Mouse (Mus musculus) left cerebral cortex, adult 18-20 months (tissue): ENCODE data around the gene Lpar5. TPM values are rescaled to one million over a fixed set of nuclear protein-coding genes. Genes with fewer than 3 reads are reported as not detected.
A peak's percentile ranks its signal among the peaks of the same experiment; 100 is the strongest.

Experiments
- DNase-seq, 2 experiments: peaks; one replicate each; pipeline ENCODE4 v3.0.0; 2021 to 2022; ENCODE audit warnings: low spot score in 2 of 2, mixed read lengths in 1 of 2
- total RNA-seq, 2 experiments: library from RNA; stranded (reverse); gene quantifications; 2 replicates each; pipeline ENCODE4 v1.2.3; 2021

Lpar5 gene
- total RNA-seq, 2 experiments from 2014 or later, result 0.58 to 0.68 TPM

GRCm38 (mm10) chr6:125082801-125083386 lies 15.2 kb downstream of the Lpar5 start:
- no peak for DNase-seq

DNA sequence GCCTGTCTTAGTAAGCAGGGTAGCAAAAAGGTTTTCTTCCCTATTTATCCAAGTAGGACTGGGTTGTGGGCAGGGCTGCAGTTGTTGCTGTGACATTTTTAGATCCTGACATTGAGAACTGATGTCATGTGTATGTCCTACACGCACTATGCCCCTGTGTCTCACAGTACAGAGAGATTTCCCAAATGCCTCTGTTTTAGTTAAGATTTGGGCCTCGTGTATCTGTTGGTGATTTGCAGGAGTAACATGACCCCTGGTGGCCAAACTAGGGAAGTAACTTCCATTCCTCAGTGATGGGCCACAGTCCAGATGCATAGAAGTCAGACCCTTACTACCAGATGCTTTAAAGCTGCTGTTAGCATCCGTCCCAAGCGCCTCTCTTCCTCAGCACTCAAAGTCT lies 16.7 kb downstream of the Lpar5 start:
- DNase-seq, result peak; percentile 57 to 64

DNA sequence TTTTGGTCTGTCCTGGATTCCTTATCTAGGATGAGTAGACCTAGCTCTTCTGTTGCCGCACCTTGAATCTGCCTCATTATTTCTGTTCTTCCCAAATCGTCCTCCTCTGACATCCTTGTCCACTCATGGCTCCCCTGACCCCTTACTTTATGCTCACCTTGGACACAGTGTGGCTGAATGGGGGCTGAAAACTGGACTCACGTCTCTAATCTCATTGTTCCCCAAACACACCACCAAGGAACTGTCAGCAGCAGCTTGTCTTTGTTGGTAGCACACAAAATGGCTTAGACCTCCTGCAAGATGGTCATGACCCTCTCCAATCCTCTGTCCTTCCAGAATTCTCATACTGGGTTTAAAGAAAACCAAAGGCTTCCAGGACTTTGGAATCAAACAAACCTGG lies 20.2 kb downstream of the Lpar5 start:
- no peak for DNase-seq

- DNase-seq, result peak; percentile 57 to 64
These were observed 21.0 kb downstream of the Lpar5 start for GRCm38 (mm10) chr6:125088561-125089321.

GRCm38 (mm10) chr6:125089521-125090321 lies 22.0 kb downstream of the Lpar5 start:
- peak; percentile 79 to 89 for DNase-seq

GRCm38 (mm10) chr6:125090341-125091085 lies 22.8 kb downstream of the Lpar5 start:
- DNase-seq, result no peak

DNA sequence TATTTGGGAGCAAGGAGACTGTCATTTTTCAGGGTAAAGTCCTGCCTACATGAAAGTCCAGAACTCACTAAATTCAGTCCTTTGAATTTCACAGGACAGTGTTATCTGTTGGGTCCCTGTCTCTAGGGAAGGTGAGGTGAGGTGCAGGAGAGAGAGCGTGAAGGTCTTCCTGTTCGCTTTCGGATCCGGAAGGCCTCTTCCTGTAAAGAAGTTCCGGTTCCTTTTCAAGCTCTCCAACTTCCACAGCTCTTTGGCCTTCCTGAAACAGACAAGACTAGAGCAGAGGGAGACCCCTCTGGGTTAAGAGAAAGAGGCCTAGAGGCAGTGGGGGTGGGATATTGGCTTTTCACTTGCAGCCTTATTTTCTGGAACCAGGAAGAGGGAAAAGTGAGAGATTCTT lies 24.7 kb downstream of the Lpar5 start:
- DNase-seq, result no peak

DNA sequence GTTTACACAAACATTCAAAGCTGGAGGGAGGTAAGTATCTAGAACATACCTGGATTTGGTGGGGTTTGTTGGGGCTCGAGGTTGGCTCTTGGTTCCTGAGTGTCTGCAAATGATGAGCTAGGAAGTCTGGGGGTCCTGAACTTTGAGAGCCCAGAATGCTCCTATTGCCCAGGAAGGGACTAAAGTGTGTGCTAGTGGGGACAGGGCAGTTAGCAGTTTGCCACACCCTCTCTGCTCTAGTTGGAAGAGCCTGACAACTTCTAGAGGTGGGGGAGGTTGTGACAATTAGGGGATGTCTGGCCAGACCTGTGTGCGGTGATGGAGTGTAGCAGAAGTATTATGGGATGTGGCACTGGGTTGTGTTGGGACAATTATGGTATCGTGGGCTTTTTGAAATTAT lies 27.1 kb downstream of the Lpar5 start:
- DNase-seq, result no peak

GRCm38 (mm10) chr6:125095391-125096278 lies 27.9 kb downstream of the Lpar5 start, which contains the start of gene Chd4:
Chd4 (plus strand) TSS chr6:125095981.
- peak; percentile 94 to 95 for DNase-seq

- DNase-seq, result no peak
These were observed 28.5 kb downstream of the Lpar5 start for GRCm38 (mm10) chr6:125096279-125096596.

GRCm38 (mm10) chr6:125096597-125097345 lies 29.1 kb downstream of the Lpar5 start:
- peak; percentile 37 to 44 for DNase-seq

DNA sequence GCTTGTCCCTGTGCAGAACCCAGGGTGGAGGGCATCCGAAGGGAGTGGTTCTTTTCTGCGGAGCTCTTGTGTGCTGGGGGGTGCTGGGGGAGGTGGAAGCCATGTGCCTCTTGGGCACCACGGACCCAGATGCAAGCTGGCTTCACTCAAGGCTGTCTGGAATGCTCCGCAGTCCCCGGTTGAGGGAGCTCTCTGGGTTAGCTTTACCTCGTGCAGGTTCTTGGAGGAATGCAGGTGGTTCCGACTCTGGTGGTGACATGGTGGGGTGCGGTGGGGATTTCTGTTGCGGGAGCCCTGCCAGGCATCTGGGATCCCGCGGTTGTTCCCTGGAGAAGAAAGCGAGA lies 29.6 kb downstream of the Lpar5 start:
- no peak for DNase-seq

GRCm38 (mm10) chr6:125097951-125098350 lies 30.2 kb downstream of the Lpar5 start:
- no peak for DNase-seq

DNA sequence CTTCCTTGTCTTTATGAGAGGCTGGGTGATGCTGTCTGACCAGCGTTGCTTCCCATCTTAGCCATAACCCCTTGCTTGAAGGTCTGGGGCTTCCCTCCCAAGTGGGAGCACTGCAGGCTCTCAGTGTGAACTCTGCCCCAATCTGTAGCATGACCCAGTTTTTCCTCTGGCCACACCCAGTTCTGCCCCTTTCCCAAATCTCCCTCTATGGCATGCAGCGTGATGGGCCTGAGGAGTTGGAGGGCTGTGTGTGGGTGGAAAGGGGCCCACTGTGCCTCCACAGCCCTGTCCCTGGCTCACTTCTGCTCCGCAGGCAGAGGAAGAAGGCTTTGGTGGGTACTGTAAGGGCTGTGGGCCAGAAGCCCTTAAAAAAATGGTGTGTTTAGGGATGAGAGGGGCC lies 30.8 kb downstream of the Lpar5 start:
- no peak for DNase-seq

DNA sequence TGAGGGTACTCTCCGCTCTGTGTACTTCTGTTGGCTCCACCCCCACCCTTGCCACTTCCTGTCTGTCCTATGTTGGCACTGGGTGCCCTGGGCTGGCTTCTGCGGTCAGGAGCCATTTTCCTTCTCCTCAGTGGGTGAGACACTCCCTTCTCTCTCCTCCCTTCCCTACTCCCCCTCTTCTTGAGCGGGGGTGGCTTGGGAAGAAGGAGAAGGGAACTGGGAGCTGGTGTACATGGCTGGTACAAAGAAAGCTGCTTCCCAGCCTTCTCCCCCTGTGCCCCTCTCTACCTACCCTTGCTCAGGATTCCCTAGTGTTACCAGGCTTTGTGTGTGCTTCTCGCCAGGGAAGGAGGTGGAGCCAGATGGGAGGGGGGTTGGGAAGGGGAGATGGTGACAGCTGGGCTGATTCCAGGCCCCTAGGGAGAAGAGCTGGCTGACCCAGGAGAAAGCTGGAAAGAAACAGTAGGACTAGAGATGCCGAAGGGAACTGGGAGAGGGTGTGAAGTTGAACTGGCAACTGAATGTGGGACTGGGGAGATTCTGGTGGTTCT lies 31.8 kb downstream of the Lpar5 start:
- DNase-seq, result peak in 1 of 2 experiments; percentile 35

DNA sequence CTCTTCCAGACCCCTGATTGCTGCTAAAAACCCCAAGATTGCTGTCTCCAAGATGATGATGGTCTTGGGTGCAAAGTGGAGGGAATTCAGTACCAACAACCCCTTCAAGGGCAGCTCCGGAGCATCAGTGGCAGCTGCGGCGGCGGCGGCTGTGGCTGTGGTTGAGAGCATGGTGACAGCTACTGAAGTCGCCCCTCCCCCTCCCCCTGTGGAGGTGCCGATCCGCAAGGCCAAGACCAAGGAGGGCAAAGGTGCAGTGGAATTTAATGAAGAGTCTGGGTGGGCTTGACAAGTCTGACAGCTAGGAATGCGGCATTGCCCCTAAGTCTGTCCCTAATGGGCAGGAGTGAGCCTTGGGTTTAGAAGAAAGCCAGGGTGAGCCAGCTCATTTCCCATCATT lies 33.7 kb downstream of the Lpar5 start:
- no peak for DNase-seq

GRCm38 (mm10) chr6:125104223-125104622 lies 36.5 kb downstream of the Lpar5 start:
- DNase-seq, result no peak

- no peak for DNase-seq
These were observed 40.0 kb downstream of the Lpar5 start for GRCm38 (mm10) chr6:125107705-125108104.

GRCm38 (mm10) chr6:125109371-125109770 lies 41.7 kb downstream of the Lpar5 start:
- DNase-seq, result no peak
